Mouse (Mus musculus) erythroblast, embryonic 14.5 days (primary cell): ENCODE data around the gene Kpna6. TPM values are rescaled to one million over a fixed set of nuclear protein-coding genes. Genes with fewer than 3 reads are reported as not detected.

Experiments
- H3K27me3 ChIP-seq: 2 replicates; pipeline ENCODE4 v1.6.1; 2012; ENCODE audit warnings: inconsistent platforms; ENCODE audit not compliant: control insufficient read depth
- H3K36me3 ChIP-seq: 2 replicates; pipeline ENCODE4 v1.6.1; 2012; ENCODE audit warnings: mild to moderate bottlenecking, inconsistent platforms; ENCODE audit not compliant: control insufficient read depth
- H3K4me1 ChIP-seq: 2 replicates; pipeline ENCODE4 v1.6.1; 2012; ENCODE audit warnings: inconsistent platforms; ENCODE audit not compliant: control insufficient read depth
- H3K4me3 ChIP-seq: replicated peaks from 2 replicates; pipeline ENCODE3; 2012; ENCODE audit warnings: moderate library complexity, mild to moderate bottlenecking, inconsistent platforms
- H3K9me3 ChIP-seq: 2 replicates; pipeline ENCODE4 v1.6.1; 2012; ENCODE audit warnings: low read length, inconsistent platforms, mixed read lengths; ENCODE audit not compliant: control insufficient read depth
- GATA1 ChIP-seq: IDR thresholded peaks from 2 replicates; pipeline ENCODE4 v1.6.1; 2012; ENCODE audit warnings: low read length, inconsistent platforms, mixed read lengths
- TAL1 ChIP-seq: IDR thresholded peaks from 3 replicates; pipeline ENCODE4 v1.6.1; 2012; ENCODE audit warnings: low read length, inconsistent platforms, mixed read lengths
- polyA plus RNA-seq: library from polyadenylated mRNA; stranded (reverse); fragments of >175 nt; gene quantifications from 2 replicates; pipeline ENCODE4 v1.2.3, GENCODE M21; 2012

Gene Kpna6
- polyA plus RNA-seq, 1 experiment, result 0.65 TPM

DNA sequence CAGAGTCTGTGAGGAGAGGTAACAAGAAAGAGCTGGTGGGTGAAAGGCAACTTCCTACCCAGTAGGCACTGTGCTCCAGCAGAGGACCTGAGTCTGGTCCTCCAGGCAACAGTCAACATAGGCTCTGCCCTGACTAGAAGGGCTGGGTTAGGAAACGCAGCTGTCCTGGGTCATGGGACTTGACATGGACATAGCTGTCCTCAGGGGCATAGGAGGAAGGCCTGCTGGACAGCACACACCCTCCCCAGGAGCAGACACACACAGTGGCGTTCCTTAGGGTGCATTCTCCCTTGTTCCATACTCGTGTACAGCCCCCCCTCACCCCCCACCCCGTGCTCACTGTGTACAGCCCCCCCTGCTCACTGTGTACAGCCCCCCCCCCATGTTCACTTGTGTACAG lies 62.1 kb downstream of the Kpna6 start:
- peaks cover 21% of the 10 kb centered on the region for H3K4me1 ChIP-seq
- H3K36me3 ChIP-seq, result peaks cover 70% of the 10 kb centered on the region
- no peaks in the 10 kb centered on the region for H3K9me3 ChIP-seq
- H3K27me3 ChIP-seq, result no peaks in the 10 kb centered on the region
- TF ChIP-seq GATA1 (no peak), TAL1 (no peak)
- H3K4me3 ChIP-seq, result no peak overlapping the region

GRCm38 (mm10) chr4:129610026-129610425 lies 62.5 kb downstream of the Kpna6 start:
- peaks cover 21% of the 10 kb centered on the region for H3K4me1 ChIP-seq
- peaks cover 74% of the 10 kb centered on the region for H3K36me3 ChIP-seq
- TF ChIP-seq TAL1 (no peak), GATA1 (no peak)
- H3K27me3 ChIP-seq, result no peaks in the 10 kb centered on the region
- H3K9me3 ChIP-seq, result no peaks in the 10 kb centered on the region
- no peak overlapping the region for H3K4me3 ChIP-seq

DNA sequence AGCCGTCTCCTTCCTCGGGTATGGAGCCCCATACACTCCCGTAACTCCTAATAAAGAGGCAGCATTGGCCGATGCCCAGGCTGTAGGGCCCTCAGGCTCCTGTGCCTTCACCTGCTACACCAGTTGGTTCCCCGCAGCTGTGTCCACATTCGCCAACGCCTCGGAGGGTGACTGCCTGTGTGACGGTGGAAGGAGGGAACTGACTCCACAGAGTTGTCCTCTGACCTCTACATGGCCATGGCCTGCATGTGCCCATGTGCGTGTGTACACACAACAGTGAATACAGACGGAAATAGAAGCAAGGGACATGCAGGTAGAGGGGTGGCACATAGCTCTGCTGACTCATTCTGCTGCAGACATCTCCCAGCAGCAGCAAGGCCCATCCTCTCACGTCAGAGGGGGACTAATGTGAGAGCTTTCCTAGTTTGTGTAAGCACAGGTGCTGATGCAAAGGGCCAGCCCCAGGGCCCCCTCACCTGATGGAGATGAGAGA lies 63.4 kb downstream of the Kpna6 start:
- no peak for TF ChIP-seq GATA1
- TF ChIP-seq TAL1, result no peak
- Histone ChIP-seq H3K27me3 (no peaks in the 10 kb centered on the region), H3K4me1 (peaks cover 23% of the 10 kb centered on the region), H3K4me3 (no peak overlapping the region), H3K9me3 (no peaks in the 10 kb centered on the region), H3K36me3 (peaks cover 80% of the 10 kb centered on the region)

DNA sequence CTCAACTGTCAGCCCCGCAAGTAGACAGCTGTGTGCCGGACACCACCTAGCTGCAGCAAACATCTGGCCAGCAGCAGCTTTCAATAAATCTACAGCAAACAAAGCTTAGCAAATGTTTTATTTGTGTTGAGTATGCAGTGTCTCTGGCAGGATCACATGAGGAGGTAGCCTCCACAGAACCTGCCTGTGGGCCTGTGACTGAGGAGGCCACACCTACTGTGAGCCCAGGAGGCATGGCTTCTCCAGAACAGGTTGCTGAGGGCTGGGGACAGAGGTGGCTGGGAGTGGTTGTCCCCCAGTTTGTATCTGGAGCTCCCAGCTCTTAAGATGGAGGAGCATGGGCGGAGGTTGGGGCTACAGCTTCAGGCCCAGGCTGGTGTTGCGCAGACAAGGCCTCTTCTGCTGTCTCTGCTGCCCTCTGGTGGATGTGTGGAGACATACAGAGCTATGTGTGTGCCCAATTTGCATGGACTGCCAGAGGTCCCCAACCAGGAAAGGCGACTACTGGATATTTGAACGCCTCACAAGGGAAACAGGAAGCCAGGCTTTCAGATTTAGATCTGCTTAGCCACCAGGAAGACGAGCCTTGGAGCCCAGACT lies 64.0 kb downstream of the Kpna6 start:
- no peak for TF ChIP-seq TAL1
- no peak for TF ChIP-seq GATA1
- Histone ChIP-seq H3K27me3 (no peaks in the 10 kb centered on the region), H3K9me3 (no peaks in the 10 kb centered on the region), H3K4me1 (peaks cover 26% of the 10 kb centered on the region), H3K4me3 (no peak overlapping the region), H3K36me3 (peaks cover 82% of the 10 kb centered on the region)

DNA sequence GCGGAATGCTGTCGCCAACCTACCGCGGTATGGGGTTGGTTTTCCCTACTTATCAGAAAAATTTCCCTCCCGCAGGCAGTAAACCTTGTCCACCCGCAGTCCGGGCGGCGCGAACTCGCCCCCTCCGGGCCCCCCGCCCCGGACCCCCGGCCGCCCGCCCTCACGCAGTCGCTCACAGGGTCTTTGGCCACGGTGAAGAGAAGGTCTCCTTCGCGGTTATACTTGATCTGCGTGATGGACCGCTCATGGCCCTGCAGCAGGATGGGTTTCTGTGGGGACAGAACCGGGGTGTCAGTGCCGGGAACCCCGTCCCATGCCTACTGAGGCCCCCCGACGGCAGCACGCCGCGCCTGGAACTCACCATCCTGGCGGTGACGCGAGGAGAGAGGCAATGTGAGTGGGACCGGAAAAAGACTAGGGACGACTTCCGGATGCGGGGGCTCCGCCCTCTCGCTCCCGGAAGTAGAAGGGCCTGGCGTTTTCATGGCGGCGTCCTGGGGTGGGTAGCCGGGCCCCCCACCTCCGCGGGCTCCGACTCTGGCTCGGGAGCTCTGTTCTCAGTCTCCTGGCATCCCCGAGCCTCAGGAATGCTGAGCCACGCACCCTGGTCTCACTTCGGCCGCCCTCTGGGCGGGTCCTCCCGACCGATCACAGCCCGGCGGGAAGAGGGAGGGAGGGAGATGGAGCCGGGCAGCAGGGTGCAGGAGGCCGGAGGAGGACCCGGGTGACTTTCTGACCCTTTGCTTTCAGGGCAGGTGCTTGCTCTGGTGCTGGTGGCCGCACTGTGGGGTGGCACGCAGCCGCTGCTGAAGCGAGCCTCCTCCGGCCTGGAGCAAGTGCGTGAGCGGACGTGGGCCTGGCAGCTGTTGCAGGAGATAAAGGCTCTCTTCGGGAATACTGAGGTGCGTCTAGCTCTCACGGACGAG lies 72.1 kb downstream of the Kpna6 start, which contains the start of the genes Eif3i and Tmem234:
Gene Eif3i, minus strand, starts transcription at position 416 of the 926 bp plus-strand sequence.
Gene Tmem234, plus strand, starts transcription at position 436 of the 926 bp plus-strand sequence.
- H3K27me3 ChIP-seq, result no peaks in the 10 kb centered on the region
- no peaks in the 10 kb centered on the region for H3K9me3 ChIP-seq
- H3K36me3 ChIP-seq, result peaks cover 75% of the 10 kb centered on the region
- peaks cover 44% of the 10 kb centered on the region for H3K4me1 ChIP-seq
- H3K4me3 ChIP-seq, result peak within 1 kb of the TSS; percentile 100
- TF ChIP-seq GATA1 (peak; percentile 66), TAL1 (peak; percentile 76)

Other genes starting within 250 kb of the Kpna6 start
- gene Zbtb8b, start 231.9 kb downstream of the Kpna6 start, polyA plus RNA-seq, result 0.02 TPM in 1 of 2 replicates, not detected in the other
- 87.8 and 92.9 TPM in 2 replicates for gene Bsdc1, start 211.2 kb downstream of the Kpna6 start, polyA plus RNA-seq
- gene Tssk3, start 181.7 kb downstream of the Kpna6 start, polyA plus RNA-seq, result not detected in 2 replicates
- 1.5 and 1.9 TPM in 2 replicates for gene Fam229a, start 181.6 kb downstream of the Kpna6 start, polyA plus RNA-seq
- 1.2 and 1.4 TPM in 2 replicates for gene Marcksl1, start 159.2 kb downstream of the Kpna6 start, polyA plus RNA-seq
- gene Hdac1, start 130.1 kb downstream of the Kpna6 start, polyA plus RNA-seq, result 9.1 and 9.2 TPM in 2 replicates
- gene Lck, start 99.1 kb downstream of the Kpna6 start, polyA plus RNA-seq, result 3.0 and 3.1 TPM in 2 replicates
- gene Fam167b, start 94.2 kb downstream of the Kpna6 start, polyA plus RNA-seq, result 0.15 TPM in 1 of 2 replicates, not detected in the other
- 14.4 and 16.7 TPM in 2 replicates for gene Eif3i, start 72.1 kb downstream of the Kpna6 start, polyA plus RNA-seq
- gene Tmem234, start 72.1 kb downstream of the Kpna6 start, polyA plus RNA-seq, result 53.2 and 58.6 TPM in 2 replicates
- gene Dcdc2b, start 58.5 kb downstream of the Kpna6 start, polyA plus RNA-seq, result not detected in 2 replicates
- 0.09 and 0.11 TPM in 2 replicates for gene Iqcc, start 53.7 kb downstream of the Kpna6 start, polyA plus RNA-seq
- gene Ccdc28b, start 48.8 kb downstream of the Kpna6 start, polyA plus RNA-seq, result 0.73 and 2.6 TPM in 2 replicates
- 2.8 and 3.0 TPM in 2 replicates for gene Txlna, start 31.7 kb downstream of the Kpna6 start, polyA plus RNA-seq
- gene Tmem39b, start 24.1 kb upstream of the Kpna6 start, polyA plus RNA-seq, result 1.0 and 1.4 TPM in 2 replicates
- gene Khdrbs1, start 69.5 kb upstream of the Kpna6 start, polyA plus RNA-seq, result 5.8 and 6.3 TPM in 2 replicates
- gene Ptp4a2, start 138.5 kb upstream of the Kpna6 start, polyA plus RNA-seq, result 3.6 and 4.7 TPM in 2 replicates